Mouse (Mus musculus): ENCODE data around the gene Zfp853.

- TF ChIP-seq CTCF (IDR thresholded peaks at IDR 0.05; ENCODE audit: extremely low read depth, insufficient read depth, low read length): no peak
- TF ChIP-seq POLR2A (IDR thresholded peaks at IDR 0.05; ENCODE audit: extremely low read depth, insufficient read depth, low read length): no peak
Measured at GRCm38 (mm10) chr5:143255802-143256201, 37.6 kb downstream of the Zfp853 start.

Data from cortical plate, adult 2 months (tissue).